Mouse (Mus musculus) stomach, postnatal 0 days (tissue): ENCODE measurements around the gene Mpnd. TPM values are rescaled to one million over a fixed set of nuclear protein-coding genes. Genes with fewer than 3 reads are reported as not detected.
A peak's percentile ranks its signal among the peaks of the same experiment; 100 is the strongest.

Experiments
- ATAC-seq: fragments of 200-750 bp; cut with Nextera tagmentation; 2 replicates; pipeline ENCODE4 v1.8.0; 2017; ENCODE audit not compliant: low FRiP score, low TSS enrichment
- DNase-seq: peaks from one replicate; pipeline ENCODE4 v3.0.0-alpha.2; 2016; ENCODE audit warnings: low spot score
- H3K27ac ChIP-seq: fragments of 300-500 bp; sonication (generic); replicated peaks from 2 replicates; pipeline ENCODE4 v1.5.1; 2014; ENCODE audit warnings: mild to moderate bottlenecking, control low read depth
- H3K27me3 ChIP-seq: fragments of 300-500 bp; sonication (generic); 2 replicates; pipeline ENCODE4 v1.6.1; 2014; ENCODE audit warnings: low read length; ENCODE audit not compliant: control insufficient read depth, insufficient read depth
- H3K36me3 ChIP-seq: fragments of 300-500 bp; sonication (generic); 2 replicates; pipeline ENCODE4 v1.6.1; 2014; ENCODE audit warnings: low read length, mixed read lengths; ENCODE audit not compliant: control insufficient read depth, insufficient read depth
- H3K4me1 ChIP-seq: fragments of 300-500 bp; sonication (generic); replicated peaks from 2 replicates; pipeline ENCODE4 v1.6.1; 2014; ENCODE audit warnings: antibody characterized with exemption; ENCODE audit not compliant: control insufficient read depth, insufficient read depth
- H3K4me2 ChIP-seq: fragments of 300-500 bp; sonication (generic); replicated peaks from 2 replicates; pipeline ENCODE4 v1.6.1; 2014; ENCODE audit warnings: low read depth, mild to moderate bottlenecking, control low read depth, moderate library complexity
- H3K4me3 ChIP-seq: fragments of 300-500 bp; sonication (generic); 2 replicates; pipeline ENCODE4 v1.5.1; 2014; ENCODE audit warnings: low read depth, low read length, control low read depth
- H3K9ac ChIP-seq: fragments of 300-500 bp; sonication (generic); 2 replicates; pipeline ENCODE4 v1.6.1; 2014; ENCODE audit warnings: mild to moderate bottlenecking, low read length, control low read depth, mixed read lengths
- H3K9me3 ChIP-seq: fragments of 300-500 bp; sonication (generic); 2 replicates; pipeline ENCODE4 v1.6.1; 2016; ENCODE audit warnings: low read length; ENCODE audit not compliant: control insufficient read depth
- CTCF ChIP-seq: IDR thresholded peaks from 2 replicates; pipeline ENCODE4 v1.5.1; 2016; ENCODE audit warnings: antibody characterized with exemption, low read depth, mild to moderate bottlenecking, moderate library complexity
- EP300 ChIP-seq: optimal IDR thresholded peaks from 2 replicates; pipeline ENCODE3; 2016; ENCODE audit warnings: antibody characterized with exemption
- WGBS: fragments of 180-500 bp; shearing (Covaris S2); extraction: QIAGEN DNeasy Blood & Tissue Kit; methylation state at CpG from one replicate; pipeline ENCODE4 v1.1.7; 2014; 5-methylcytosine and 5-hydroxymethylcytosine counted together
- polyA plus RNA-seq: library from polyadenylated mRNA; unstranded; fragments of >200 nt; fragmentation: Nextera tagmentation; extraction: Ambion mirVana; gene quantifications from 2 replicates; pipeline ENCODE4 v1.2.1, GENCODE M21; 2015

Gene Mpnd
- polyA plus RNA-seq, 1 experiment from 2014 or later: 28.9 TPM

DNA sequence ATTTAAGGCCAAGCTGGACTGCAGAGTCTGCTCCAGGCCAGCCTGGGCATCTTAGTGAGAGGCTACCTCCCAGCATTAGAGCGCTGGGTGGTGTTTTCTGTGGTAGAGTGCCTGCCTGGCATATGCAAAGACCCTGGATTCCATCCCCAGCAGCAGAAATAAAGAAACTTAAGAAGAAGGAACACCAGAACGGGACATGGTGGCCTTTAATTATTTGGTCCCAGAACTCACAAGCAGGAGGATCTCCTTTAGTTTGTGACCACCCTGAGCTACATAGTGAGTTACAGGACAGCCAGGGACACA, 47.0 kb upstream of the Mpnd start:
- no peaks in the 10 kb centered on the region for H3K9me3 ChIP-seq
- ATAC-seq (no peak), DNase-seq (no peak)
- 32% methylated on average over 2 of the region's 2 CpGs for WGBS
- H3K27ac ChIP-seq: peak overlapping the region; percentile 94
- peaks cover 4% of the 10 kb centered on the region; the same call in 1 of the 2 replicates for H3K36me3 ChIP-seq
- H3K4me2 ChIP-seq: peak overlapping the region; percentile 58
- no peaks in the 10 kb centered on the region for H3K27me3 ChIP-seq
- H3K4me3 ChIP-seq: peak overlapping the region; percentile 57
- no peak for TF ChIP-seq EP300
- TF ChIP-seq CTCF: no peak
- H3K4me1 ChIP-seq: 0 out of 2 replicates have a peak, but pooled peaks cover 4% of the 10 kb centered on the region
- peak overlapping the region; percentile 55 for H3K9ac ChIP-seq

DNA sequence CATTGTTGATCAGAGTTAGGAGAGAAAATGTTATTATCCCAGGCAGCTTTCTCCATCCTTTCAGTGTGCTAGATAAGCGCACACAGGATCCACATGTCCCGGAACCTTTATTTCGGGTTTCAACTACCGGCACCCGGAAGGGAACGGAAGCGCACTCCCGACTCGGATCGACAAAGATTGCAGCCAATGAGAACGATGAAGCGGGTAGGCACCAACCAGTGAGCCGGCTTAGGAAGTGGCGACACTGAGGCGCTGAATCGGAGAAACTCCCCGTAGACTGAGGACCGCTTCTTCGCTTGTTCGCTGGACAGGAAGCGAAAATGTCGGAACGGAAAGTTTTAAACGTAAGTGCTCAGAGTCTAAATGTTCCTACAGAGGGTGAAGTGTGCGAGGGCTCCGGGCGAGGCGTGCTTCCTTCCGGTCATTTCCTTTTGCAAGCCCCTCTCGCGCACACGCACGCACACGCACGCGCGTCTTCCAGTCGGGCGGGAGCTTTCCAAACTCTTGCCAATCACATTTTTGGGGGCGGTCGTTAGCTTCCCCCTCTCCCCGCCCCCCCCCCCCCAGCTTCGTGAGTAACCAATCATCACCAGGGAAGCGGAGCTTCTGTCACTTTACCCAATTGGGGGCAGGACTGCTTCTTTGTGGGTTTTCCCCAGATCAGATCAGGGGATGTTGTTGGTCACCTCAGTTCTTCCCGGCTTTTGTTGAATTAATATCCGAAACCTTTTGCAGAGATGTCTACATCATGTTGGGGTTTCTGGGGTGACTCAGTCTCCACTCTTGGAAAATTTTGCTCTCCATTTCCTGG, 46.4 kb upstream of the Mpnd start, which contains the start of gene Yju2:
Yju2 (plus strand) TSS at position 182 of the 811 bp plus-strand sequence.
- DNase-seq (peak; percentile 93), ATAC-seq (peak; percentile 96)
- H3K9ac ChIP-seq: peak within 1 kb of the TSS; percentile 63
- peak within 1 kb of the TSS; percentile 57 for H3K4me3 ChIP-seq
- H3K4me2 ChIP-seq: peak within 1 kb of the TSS; percentile 58
- no peaks in the 10 kb centered on the region for H3K9me3 ChIP-seq
- H3K27ac ChIP-seq: peak within 1 kb of the TSS; percentile 94
- H3K27me3 ChIP-seq: no peaks in the 10 kb centered on the region
- no peak for TF ChIP-seq CTCF
- peak; percentile 82 for TF ChIP-seq EP300
- WGBS: under 1% methylated on average over 46 of the region's 46 CpGs
- H3K4me1 ChIP-seq: 0 out of 2 replicates have a peak, but pooled peaks cover 4% of the 10 kb centered on the region
- H3K36me3 ChIP-seq: peaks cover 4% of the 10 kb centered on the region; the same call in 1 of the 2 replicates

DNA sequence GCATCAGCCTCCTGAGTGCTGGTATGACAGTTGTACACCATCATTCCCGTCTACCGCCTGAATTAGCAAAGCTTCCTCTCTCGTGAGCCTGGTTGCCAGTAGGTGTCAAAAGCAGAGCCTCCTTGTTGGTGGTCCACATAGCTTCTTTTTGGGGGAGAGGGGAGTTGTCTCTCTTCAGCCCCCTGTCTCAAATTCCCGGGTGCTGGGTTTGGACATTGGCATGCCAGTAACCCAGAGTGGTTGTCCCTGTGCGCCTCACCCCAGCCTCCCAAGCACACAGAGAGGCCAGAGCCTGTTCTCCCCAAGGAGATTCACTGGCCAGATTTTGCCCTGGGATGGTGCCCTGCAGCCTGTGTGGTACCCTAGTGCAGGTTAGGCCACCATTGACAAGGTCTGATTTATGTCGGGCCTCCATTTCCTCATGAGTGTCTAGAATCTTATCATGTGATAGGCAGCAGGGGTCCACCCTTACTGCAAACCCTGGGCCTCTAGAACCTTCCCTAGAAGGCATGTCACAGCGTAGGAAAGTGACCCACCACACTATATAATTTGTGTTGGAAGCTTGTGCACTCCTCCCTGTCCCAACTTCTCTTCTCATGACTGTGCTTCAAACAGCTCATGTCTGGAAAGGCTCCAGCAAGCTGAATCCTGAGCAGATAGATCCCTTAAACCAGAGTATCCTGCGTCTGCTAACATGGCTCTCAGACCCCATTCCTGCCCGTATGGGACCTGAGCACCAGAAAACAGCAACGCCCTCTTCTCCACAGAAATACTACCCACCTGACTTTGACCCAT, 45.4 kb upstream of the Mpnd start:
- peak overlapping the region; percentile 47 for H3K4me2 ChIP-seq
- no peaks in the 10 kb centered on the region for H3K9me3 ChIP-seq
- peaks cover 6% of the 10 kb centered on the region; the same call in 1 of the 2 replicates for H3K36me3 ChIP-seq
- H3K4me3 ChIP-seq: peak overlapping the region; percentile 57
- no peaks in the 10 kb centered on the region for H3K27me3 ChIP-seq
- DNase-seq: no peak
- TF ChIP-seq EP300 (no peak), CTCF (no peak)
- peak overlapping the region; percentile 41 for H3K9ac ChIP-seq
- 0 out of 2 replicates have a peak, but pooled peaks cover 4% of the 10 kb centered on the region for H3K4me1 ChIP-seq
- peak overlapping the region; percentile 14; the same call in 1 of the 2 replicates for H3K27ac ChIP-seq
- ATAC-seq: no peak
- 71% methylated on average over 10 of the region's 10 CpGs for WGBS

DNA sequence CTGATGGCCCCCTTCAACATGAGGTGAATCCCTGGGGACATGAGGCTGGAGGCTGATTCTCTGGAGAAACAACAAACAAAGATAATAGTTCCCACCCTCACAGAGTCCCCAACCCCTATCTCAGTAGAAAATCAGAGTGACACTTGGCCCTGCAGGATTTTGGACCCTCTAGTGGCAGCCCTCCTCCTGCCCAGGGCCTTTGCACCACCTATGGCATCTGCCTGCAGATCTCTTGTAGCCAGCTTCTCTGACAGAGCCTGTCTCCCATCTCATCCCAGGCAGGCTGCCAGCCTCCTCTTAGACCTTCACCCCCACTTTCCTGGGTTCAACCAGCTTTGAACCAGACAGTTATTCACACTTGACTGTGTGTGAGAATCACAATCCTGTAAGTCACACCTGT, 44.7 kb upstream of the Mpnd start:
- H3K4me1 ChIP-seq: 0 out of 2 replicates have a peak, but pooled peaks cover 4% of the 10 kb centered on the region
- no peak overlapping the region for H3K4me3 ChIP-seq
- no peaks in the 10 kb centered on the region for H3K9me3 ChIP-seq
- no peak overlapping the region for H3K9ac ChIP-seq
- H3K36me3 ChIP-seq: peaks cover 9% of the 10 kb centered on the region; the same call in 1 of the 2 replicates
- no peak for ATAC-seq
- DNase-seq: no peak
- TF ChIP-seq EP300 (no peak), CTCF (no peak)
- H3K27me3 ChIP-seq: no peaks in the 10 kb centered on the region
- no peak overlapping the region for H3K4me2 ChIP-seq
- no peak overlapping the region for H3K27ac ChIP-seq

DNA sequence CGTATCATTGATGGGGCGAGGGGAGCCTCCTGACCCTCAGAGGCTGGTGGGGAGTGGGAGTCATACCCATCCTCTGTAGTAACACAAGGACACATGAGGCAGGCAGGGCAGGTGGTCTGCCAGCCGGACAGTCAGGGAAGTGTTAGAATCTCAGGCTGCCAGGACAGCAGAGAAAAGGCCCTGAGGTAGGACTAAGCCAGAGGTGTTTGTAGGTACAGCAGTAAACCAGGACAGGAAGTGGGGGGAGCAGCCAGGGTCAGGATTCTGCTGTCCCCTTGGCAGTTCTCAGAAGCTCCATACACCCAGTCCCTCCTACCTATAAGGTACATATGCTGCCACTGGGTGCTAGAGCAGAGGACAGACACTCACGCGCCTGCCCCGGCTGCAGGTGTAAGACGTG, 43.9 kb upstream of the Mpnd start:
- H3K4me2 ChIP-seq: no peak overlapping the region
- H3K9me3 ChIP-seq: no peaks in the 10 kb centered on the region
- DNase-seq (no peak), ATAC-seq (no peak)
- no peaks in the 10 kb centered on the region for H3K27me3 ChIP-seq
- WGBS: 94% methylated on average over 7 of the region's 7 CpGs
- H3K9ac ChIP-seq: no peak overlapping the region
- H3K36me3 ChIP-seq: peaks cover 13% of the 10 kb centered on the region
- H3K27ac ChIP-seq: no peak overlapping the region
- H3K4me3 ChIP-seq: no peak overlapping the region
- TF ChIP-seq EP300: no peak
- no peak for TF ChIP-seq CTCF
- 0 out of 2 replicates have a peak, but pooled peaks cover 4% of the 10 kb centered on the region for H3K4me1 ChIP-seq
